Mouse (Mus musculus) left cerebral cortex, postnatal 36 days (tissue): ENCODE results near the gene Krt16. TPM values are rescaled to one million over a fixed set of nuclear protein-coding genes. Genes with fewer than 3 reads are reported as not detected.
"Not testable (repeated sequence)": the region's sequence is repeated elsewhere in the genome, so short reads cannot be mapped to it uniquely, and the experiment has no call there.

ENCODE experiments used
- DNase-seq, 2 experiments: peaks; one replicate each; pipeline ENCODE4 v3.0.0; 2021 to 2022; ENCODE audit warnings: low spot score in 2 of 2, mixed read lengths in 1 of 2
- intact Hi-C: fragments of 180-260 bp; cut with DNase I; formaldehyde crosslinking; loops from one replicate; pipeline ENCODE4 v1.15.1; 2025
- total RNA-seq, 2 experiments: library from RNA; stranded (reverse); gene quantifications; 2 replicates each; pipeline ENCODE4 v1.2.3; 2021

Gene Krt16
- total RNA-seq, 2 experiments from 2014 or later, result not detected

DNA sequence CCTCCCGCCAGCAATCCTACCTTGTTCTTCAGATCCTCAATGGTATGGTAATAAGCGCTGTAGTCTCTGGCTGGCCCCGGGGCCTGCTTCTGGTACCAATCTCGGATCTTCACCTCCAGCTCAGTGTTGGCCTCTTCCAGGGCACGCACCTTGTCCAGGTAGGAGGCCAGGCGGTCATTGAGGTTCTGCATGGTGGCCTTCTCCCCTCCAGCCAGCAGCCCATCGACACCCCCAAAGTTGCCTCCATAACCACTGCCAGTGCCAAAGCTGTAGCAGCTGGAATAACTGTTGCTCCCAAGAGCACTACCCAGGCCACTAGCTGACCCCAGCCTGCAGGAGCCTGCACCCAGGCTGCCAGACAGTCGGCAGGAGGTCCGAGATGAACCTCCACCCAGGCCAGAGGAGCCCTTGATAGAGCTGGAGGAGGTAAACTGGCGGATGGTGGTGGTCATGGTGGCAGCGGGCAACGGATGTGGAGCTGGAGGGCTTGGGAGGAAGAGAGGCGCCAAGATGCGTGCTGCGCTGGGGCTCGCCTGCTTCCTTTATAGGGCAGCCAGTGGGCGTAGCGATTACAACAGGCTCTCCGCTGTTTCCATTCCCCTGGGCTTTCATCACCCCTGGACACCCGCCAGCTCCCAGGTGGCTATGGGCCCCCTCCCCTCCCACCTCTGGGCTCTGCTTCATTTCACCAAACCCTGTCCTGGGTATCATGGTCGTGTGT lies 12.0 kb upstream of the Krt16 start, which contains the start of gene Krt17:
Gene Krt17 (minus strand): TSS at position 516 of the 721 bp plus-strand sequence.
- intact Hi-C loops, result no loop called here
- peak in 1 of 2 experiments; percentile 2 for DNase-seq

GRCm38 (mm10) chr11:100259079-100259478 lies 10.4 kb upstream of the Krt16 start:
- intact Hi-C loops, result no loop called here
- peak in 1 of 2 experiments; percentile 1 for DNase-seq

DNA sequence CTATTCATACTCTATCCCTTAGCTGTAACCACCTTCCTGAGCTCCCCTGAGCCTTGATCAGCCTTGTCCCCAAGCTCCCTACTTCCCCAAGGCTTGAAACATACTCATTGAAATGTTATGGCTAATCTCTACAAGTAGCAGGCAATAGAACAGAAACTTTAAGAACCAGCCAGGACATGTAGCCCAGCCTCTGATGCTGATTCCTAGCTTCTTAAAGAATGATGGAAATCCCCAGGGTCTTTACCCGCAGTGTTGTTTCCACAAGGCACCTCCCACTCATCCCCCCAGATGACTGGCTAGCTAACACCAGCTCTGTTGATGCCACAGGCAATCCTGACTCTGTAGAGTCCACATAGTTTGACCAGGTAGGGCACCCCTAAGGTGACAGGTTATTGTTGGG lies 9.3 kb upstream of the Krt16 start:
- peak in 1 of 2 experiments; percentile 1 for DNase-seq

GRCm38 (mm10) chr11:100255514-100255913 lies 6.8 kb upstream of the Krt16 start:
- peak in 1 of 2 experiments; percentile 2 for DNase-seq
- intact Hi-C loops, result no loop called here

More for the DNA sequence above, 9.3 kb upstream of the Krt16 start:
- intact Hi-C loops, result no loop called here

DNA sequence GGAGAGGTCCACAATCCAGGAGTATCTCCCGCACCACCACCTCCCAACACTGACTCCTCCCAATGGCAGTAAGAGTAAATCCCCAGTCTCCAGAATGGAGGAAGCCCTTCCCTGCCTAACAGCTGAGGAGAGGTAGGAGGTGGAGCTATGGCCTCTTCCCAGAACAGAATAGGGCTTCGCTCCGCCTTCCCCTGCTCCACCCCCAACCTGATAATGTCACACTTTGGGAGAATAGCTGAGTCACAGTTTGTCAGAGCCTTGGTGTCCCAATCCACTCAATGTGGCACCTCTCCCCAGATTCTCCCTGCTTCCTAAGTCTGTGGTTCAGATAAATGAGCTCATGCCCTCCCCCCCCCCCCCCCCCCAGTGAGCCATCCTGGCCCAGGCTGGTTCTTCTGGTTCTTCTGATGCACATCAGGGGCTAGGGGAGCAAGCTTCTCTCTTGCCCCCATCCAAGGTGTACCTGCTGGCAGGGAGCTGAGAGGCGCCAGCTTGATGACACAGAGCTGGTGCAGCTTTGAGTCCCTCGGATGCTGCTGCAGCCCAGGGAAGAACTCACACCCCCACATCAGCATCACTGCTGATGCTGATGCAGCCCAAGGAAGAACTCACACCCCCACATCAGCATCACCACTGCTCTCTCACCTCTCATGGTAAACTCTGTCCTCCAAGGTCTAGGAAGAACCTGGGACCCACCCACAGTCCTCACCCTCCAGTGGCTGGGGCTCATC lies 5.8 kb upstream of the Krt16 start:
- intact Hi-C loops, result no loop called here
- DNase-seq, result peak in 1 of 2 experiments; percentile 15

DNA sequence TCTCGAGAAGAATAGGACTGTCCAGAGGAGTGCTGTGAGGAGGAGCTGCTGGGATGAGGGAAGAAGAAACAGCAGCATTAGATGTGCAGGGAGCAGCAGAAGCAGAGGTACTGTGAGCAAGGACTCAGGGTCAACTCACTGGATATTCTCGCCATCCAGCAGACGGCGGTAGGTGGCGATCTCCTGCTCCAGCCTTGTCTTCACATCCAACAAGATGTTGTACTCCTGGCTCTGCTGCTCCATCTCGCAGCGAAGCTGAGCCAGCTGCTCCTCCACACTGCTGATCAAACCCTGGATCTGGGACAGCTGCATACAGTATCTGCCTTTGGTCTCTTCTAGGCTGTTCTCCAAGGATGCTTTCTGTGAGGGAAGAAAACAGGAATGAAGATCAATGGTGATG lies 2.2 kb downstream of the Krt16 start:
- intact Hi-C loops, DNase-seq: not testable (repeated sequence)

DNA sequence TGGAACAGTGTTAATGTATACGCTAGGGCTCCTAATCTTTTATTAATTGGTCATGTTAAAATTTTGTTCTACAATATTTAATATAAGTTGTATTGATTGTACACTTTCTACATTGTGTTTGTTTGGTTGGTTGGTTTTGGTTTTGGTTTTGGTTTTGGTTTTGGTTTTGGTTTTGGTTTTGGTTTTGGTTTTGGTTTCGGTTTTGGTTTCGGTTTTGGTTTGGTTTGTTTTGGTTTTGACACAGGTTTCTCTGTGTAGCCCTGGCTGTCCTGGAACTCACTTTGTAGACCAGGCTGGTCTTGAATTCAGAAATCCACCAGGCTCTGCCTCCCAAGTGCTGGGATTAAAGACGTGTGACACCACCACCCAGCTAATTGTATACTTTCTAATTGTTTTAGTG lies 8.4 kb downstream of the Krt16 start:
- intact Hi-C loops, DNase-seq: not testable (repeated sequence)

GRCm38 (mm10) chr11:100221741-100222140 lies 27.0 kb downstream of the Krt16 start:
- intact Hi-C loops, result no loop called here
- DNase-seq, result no peak

GRCm38 (mm10) chr11:100219304-100219703 lies 29.4 kb downstream of the Krt16 start:
- intact Hi-C loops, result no loop called here
- no peak for DNase-seq

DNA sequence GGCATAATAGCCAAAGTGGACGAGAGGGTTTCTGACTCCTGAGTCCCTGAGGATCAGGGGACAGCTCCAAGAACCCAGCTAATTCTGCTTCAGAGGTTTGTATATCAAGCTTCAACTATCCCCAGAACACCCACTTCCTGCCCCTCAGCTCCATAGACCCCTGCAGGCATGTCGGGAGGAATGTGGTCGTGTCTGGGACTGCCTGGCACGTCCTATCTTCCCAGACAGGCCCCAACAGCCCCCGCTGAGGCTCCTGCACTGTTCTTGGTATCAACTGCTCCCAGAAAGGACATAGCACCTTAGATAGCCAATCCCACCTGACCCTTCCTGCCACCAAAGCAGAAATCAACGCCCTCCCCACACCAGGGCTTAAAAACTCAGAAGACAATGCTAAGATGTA lies 40.2 kb downstream of the Krt16 start:
- no peak for DNase-seq
- intact Hi-C loops, result no loop called here

DNA sequence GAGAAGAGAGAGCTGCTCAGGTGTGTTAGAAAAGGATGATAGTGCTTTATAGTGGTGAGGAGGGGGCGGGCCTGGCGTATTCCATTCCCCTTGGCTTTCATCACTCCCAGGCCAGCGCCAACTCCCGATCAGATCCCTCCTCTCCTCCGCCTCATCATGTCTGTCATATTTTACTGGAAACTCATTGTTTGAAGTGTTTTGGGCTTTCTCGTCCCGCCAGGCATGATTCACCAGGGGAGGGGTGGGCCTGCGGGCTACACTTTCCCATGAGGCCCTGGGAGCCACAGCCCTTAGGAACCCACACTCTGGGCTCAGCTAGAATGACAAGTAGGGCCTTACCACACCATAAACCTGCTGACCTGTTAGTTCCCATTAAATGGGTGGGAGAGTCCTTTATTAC lies 41.2 kb downstream of the Krt16 start, which contains the start of gene Krt14:
Gene Krt14 (minus strand): TSS at position 51 of the 400 bp plus-strand sequence.
- DNase-seq, result no peak
- intact Hi-C loops, result no loop called here

DNA sequence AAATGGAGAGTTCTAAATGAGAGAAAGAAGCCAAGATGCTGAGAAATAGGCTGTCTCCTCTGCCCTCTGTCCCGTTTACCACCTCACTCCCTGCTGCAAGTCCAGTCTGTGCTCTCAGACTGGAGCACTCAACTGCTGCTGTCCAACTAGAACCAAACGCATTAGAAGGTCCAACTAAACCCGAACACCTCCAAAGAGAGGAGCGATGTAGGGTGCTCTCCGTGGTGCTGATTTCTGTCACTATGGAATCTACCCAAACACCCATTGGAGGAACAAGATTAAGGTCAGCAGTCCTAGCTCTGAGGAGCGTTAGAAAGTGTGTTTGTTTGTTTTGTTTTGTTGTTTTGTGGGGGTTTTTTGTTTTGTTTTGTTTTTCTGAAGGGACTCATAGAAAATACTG lies 45.3 kb downstream of the Krt16 start:
- intact Hi-C loops, result no loop called here

DNA sequence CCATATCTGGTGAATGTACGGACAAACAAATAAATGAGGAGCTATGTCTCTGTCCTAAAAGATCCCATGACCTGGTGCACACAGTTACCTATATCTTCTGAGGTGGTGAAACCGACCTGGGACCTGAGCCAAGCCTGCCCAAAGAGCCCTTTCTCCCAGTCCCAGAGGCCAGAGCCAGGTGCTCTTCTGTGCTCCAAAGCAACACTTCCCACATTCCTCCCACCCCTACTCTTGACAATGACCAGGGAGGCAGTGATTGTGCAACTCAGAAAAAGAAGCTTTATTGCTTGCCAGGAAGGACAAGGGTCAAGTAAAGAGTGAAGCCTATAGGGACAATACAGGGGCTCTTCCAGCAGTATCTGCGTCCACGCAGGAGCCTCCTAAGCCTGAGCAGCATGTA lies 45.8 kb downstream of the Krt16 start:
- DNase-seq, result no peak
- intact Hi-C loops, result no loop called here

More for the DNA sequence above, 45.3 kb downstream of the Krt16 start:
- DNase-seq, result no peak

- DNase-seq, result peak; percentile 29 to 42
- intact Hi-C loops, result loop anchor here (1.0 kb wide), 1 partner anchor 82 kb away; no protein-coding TSS in a partner anchor
Measured at GRCm38 (mm10) chr11:100200104-100200820, 48.4 kb downstream of the Krt16 start.

- intact Hi-C loops, result no loop called here
- DNase-seq, result peak; percentile 60 to 69
Measured at GRCm38 (mm10) chr11:100198666-100199065, 50.0 kb downstream of the Krt16 start.

Other genes with a start within 250 kb of the Krt16 start
- not detected for gene Krt33a, start 232.7 kb downstream of the Krt16 start, total RNA-seq
- not detected for gene Krt33b, start 219.0 kb downstream of the Krt16 start, total RNA-seq
- gene Krt34, start 207.3 kb downstream of the Krt16 start, total RNA-seq, result not detected
- gene Krt31, start 198.4 kb downstream of the Krt16 start, total RNA-seq, result not detected
- gene Krt32, start 160.7 kb downstream of the Krt16 start, total RNA-seq, result not detected
- not detected for gene Krt35, start 152.7 kb downstream of the Krt16 start, total RNA-seq
- not detected for gene Krt36, start 143.3 kb downstream of the Krt16 start, total RNA-seq
- gene Krt13, start 127.3 kb downstream of the Krt16 start, total RNA-seq, result not detected
- not detected for gene Krt15, start 113.0 kb downstream of the Krt16 start, total RNA-seq
- not detected for gene Krt19, start 100.2 kb downstream of the Krt16 start, total RNA-seq
- gene Krt9, start 55.7 kb downstream of the Krt16 start, total RNA-seq, result 1 to 10 TPM; 2.0 to 4.0 TPM
- gene Krt14, start 41.4 kb downstream of the Krt16 start, total RNA-seq, result not detected
- gene Krt17, start 12.1 kb upstream of the Krt16 start, total RNA-seq, result not detected
- gene Krt42, start 21.0 kb upstream of the Krt16 start, total RNA-seq, result not detected
- 100 to 1,000 TPM; 712 to 762 TPM for gene Eif1, start 71.0 kb upstream of the Krt16 start, total RNA-seq
- not detected for gene Gast, start 85.5 kb upstream of the Krt16 start, total RNA-seq
- gene Hap1, start 107.2 kb upstream of the Krt16 start, total RNA-seq, result 100 to 1,000 TPM in 1 of 2 experiments, 10 to 100 TPM in 1; 88.1 to 173 TPM
- 10 to 100 TPM; 44.1 to 49.2 TPM for gene Jup, start 148.9 kb upstream of the Krt16 start, total RNA-seq
- 10 to 100 TPM in 1 of 2 experiments, 1 to 10 TPM in 1; 7.9 to 10.6 TPM for gene P3h4, start 165.9 kb upstream of the Krt16 start, total RNA-seq
- gene Fkbp10, start 166.8 kb upstream of the Krt16 start, total RNA-seq, result 1 to 10 TPM; 5.3 to 6.6 TPM
- 10 to 100 TPM; 46.3 to 48.5 TPM for gene Nt5c3b, start 192.9 kb upstream of the Krt16 start, total RNA-seq
- 1 to 10 TPM in 1 of 2 experiments, under 1 TPM in 1; 0.77 to 1.1 TPM for gene Klhl10, start 193.0 kb upstream of the Krt16 start, total RNA-seq
- 10 to 100 TPM; 95.1 to 97.8 TPM for gene Klhl11, start 223.8 kb upstream of the Krt16 start, total RNA-seq